Mouse (Mus musculus): Measurements from ENCODE around the gene Ppp2r5e.
A peak's percentile ranks its signal among the peaks of the same experiment; 100 is the strongest.

Ppp2r5e gene

DNA sequence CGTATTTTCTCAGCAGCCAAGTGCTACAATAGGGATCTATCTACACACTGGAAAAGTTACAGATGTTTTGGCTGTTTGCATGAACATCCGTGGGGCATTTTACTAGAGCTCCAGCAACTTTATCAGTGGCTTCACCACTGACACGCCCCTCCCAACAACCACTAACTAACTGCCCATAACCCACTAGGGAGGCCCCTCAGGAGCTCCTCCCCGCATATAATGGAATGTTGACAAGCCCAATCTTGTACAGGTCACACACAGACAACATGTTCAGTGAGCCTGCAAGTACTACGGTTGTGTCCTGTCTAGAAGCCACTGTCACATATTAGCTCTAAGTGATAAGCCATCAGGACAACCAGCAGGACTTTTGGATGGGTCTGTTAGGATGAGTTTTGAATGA lies 18.8 kb downstream of the Ppp2r5e start:
- no peak for DNase-seq (ENCODE audit: low read depth, low spot score)

DNA sequence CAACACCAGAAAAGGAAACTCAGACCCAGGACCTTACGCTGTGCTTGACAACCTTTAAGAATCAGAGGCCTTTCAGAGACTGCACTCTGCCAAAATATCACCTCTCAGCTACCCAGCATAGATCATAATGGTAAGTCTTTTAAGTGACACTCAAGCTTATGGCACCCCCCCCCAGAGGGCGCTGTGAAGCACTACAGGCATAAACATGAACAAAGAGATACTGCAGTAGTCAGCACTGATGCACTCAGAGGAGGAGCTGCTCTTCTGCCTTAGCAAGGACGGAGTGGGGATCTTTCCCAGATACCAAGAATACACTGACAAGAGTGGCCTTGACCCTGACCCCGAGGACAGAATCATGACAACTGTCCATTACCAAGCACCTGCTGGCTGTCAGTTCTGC lies 23.8 kb downstream of the Ppp2r5e start:
- DNase-seq (ENCODE audit: low read depth, low spot score) = no peak

DNA sequence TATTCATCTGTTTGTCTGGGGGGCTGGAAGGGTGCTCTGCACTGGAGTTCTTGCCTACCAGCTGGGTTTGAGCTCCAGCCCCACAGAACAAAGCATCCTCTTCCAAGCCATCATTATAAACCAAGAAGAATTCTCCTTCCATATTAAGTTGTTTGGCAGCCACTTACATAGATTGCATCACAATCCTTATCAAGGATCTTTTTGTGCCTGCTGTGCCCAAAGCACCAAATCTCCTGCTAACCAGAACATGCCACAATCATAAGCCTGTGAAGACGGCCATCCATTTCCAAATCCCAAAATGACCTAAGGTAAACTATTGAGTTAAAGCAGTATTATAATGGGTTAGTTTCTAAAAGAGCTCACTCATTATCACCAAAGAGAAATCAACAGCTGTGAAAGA lies 25.9 kb downstream of the Ppp2r5e start:
- DNase-seq (ENCODE audit: low read depth, low spot score) = no peak

DNA sequence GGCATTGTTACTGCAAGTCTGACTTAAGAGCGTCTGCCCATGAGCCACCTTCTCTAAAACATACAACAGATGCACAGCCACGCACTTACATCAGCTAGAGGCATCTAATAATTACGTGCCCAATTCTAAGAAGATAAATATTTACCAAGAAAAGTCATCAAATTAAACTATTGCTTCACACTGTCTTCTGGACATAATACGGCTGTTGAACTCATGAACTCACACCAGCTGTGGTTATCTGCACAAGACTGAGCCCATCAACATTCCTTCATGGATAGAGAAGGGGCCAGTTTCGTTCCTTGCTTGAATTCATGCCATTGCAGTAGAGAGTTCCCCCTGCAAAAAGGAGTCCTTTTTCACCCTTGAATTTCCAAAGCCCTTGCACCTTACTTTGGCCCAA lies 28.3 kb downstream of the Ppp2r5e start:
- no peak for DNase-seq (ENCODE audit: low read depth, low spot score)

DNA sequence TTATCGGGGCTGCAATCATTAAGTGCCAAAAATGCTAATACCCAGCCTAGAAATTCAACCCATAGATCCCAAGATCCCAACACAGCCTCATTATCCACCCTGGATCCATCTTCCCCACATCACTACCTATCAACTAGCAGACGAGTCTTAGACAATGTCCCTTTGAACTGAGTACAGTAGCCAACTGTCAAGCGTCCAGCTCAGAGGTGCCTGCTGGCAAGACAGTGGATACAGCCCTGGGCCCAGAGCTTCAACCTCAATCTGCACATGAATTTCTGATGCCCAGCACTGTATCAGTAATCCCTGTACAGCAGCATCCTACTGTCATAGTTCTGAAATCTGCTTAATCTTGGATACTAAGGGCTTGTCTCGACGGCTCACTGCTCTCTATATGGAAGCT lies 30.3 kb downstream of the Ppp2r5e start:
- DNase-seq (ENCODE audit: low read depth, low spot score) = no peak

DNA sequence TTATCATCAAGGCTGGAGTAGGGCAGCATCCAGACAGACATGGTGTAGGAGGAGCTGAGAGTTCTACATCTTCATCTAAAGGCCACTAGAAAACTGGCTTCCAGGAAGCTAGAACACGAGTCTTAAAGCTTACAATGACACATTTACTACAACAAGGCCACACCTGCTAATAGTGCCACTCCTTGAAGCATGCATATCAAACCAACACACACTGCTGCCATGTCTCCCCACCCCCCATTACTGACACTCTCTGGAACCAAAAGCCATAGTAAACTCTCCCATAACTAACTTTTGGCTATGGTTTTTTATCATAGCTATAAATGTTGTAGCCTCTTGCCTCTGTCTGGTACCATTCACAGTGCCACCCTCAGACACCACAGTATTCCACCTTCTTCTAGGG lies 31.5 kb downstream of the Ppp2r5e start:
- no peak for DNase-seq (ENCODE audit: low read depth, low spot score)

DNA sequence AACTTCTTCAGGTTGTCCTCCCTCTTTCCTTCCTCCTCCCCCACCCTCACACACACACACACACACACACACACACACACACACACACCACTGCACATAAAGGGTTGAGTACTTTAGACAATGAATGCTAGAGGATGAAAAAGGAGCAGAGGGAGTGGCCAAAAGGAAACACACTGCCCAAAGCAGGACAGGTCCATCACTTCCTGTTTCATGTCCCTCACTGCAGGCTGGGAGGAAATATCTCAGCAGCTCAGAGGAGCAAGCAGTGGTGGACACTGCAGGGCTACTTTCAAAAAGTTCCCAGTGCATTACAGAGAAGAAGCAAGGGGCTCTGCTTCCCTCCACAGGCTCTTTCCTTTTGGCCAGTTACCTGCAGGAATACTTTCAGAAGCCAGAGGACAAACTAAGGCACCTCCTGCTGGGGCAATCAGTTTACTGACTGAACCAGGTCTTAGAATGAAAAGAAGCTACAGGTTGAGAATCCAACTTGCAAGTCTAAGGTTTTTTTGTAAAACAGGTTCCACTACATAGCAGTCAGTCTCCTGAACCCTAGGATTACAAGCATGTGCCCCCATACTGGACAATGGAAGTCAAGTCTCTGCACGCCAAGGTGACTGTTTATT lies 32.9 kb downstream of the Ppp2r5e start:
- no peak for DNase-seq (ENCODE audit: low read depth, low spot score)

DNA sequence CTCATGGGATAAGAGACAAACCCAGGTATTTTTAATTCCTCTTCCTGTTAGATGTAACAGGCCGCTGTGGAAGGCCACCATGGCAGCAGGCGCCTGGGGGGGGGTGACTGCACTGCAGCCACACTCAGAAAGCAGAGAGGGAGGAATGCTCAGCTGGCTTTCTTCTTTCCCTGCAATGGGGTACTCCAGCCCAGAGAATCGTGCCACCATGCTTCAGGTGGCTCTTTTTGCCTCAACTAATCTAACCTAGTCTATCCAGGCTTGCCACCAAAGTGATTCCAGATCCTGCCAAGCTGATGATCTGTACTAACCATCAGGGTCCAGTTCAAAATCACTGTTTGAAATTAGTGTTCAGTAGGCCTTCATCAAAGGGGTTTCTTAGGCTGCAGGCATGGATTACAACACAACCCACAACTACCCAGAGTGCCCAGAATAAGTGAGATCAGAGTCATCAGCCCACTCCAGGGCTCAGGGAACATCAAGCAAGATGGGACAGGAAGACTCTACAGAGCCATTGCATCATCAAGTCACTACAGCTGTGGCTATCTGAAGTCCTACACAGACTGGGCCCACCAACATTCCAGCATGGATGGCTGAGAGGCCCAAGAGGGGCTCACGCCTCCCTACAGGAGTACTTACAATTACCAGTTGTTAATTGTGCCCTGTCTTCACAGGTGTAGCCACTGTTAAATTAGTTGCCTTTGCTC lies 35.2 kb downstream of the Ppp2r5e start:
- no peak for DNase-seq (ENCODE audit: low read depth, low spot score)

DNA sequence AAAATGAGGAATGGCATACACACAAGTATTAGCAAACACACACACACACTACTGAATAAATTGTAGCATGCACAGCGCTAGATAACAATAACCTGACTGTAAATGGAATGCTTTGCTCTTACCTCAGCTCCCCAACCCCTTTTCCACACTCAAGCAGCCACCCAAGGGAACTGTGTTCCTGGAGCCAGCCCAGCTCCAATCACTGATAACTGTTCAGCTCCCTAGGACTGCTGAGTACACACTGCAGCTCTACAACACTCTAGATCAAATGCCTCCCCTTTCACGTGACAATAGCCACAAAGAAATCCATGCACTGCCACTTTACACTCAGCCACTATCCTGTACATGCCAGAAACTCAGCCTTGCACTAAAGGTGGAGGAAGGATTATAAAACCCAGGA lies 36.8 kb downstream of the Ppp2r5e start:
- DNase-seq (ENCODE audit: low read depth, low spot score) = no peak

DNA sequence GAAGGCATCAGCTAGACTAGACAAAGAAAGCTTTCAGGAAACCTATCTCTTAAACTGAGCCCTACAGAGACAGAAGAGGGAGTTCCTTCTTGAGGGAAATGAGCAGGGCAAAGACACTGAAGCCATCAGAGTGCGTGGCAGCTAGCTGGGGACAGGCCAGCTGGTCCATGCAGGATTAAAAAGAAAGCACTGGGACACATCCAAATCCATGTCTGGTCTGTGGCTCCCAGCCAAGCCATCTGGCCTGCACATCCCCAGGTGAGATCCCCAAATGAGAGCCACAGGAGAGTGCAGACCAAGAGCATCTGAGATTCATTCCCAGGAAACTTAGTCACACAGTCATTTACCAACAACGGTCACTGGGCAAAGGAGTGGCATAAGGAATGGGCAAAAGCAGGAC lies 38.2 kb downstream of the Ppp2r5e start:
- DNase-seq (ENCODE audit: low read depth, low spot score) = peak; percentile 25

DNA sequence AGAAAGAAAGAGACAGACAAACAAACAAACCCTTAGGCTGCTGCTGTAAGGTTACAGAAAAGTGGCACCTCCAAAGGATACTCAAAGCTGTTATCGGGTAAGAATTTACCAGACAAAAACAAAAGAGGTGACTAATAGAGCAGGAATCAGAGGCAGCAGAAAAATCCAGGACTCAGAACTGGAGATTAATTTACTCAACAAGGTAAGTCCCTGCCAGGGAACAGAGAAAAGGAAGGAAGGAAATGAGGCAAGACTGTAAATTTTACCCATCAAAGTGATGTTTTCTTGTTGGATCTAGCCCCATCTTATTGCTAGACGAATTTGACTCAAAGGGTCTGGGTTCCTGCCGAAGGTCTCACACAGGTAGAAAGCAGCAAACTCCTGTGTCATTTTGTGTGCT lies 41.0 kb downstream of the Ppp2r5e start:
- no peak for DNase-seq (ENCODE audit: low read depth, low spot score)

DNA sequence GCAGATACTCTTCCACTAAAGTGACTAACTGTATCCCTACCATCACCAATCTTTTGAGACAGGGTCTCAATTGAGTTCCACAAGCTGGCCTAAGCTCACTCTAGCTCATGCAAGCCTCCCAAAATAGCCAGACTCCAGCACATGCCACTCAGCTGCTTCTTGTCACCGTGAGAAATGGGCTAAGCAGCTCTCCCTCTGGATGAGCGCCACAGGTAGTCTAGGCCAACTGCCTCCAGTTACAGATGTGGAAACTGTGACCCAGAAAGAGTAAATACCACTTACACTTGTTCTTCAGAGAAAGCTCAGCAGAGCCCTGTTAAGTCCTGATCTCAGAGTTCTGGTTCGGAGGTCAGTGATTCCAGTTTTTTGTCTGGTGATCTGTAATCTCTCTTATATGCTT lies 43.7 kb downstream of the Ppp2r5e start:
- no peak for DNase-seq (ENCODE audit: low read depth, low spot score)

DNA sequence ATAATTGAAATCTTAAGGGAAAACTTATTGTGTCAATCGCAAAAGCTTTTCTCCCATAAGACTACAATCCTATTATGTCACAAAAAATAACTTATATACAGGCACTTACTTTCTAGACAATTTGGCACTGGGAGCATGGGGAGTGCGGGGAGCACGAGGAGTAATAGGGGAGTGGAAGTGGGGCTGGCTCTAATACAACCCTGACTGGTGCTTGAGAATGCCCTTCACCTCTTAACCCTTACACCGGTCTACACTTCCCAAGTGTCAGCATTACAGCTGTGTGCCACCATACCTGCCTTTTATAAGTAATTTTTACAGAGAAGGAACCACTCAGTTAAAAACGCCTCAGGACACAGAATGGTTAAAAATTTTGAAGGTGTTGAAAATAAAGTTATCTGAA lies 44.4 kb downstream of the Ppp2r5e start:
- DNase-seq (ENCODE audit: low read depth, low spot score) = no peak

DNA sequence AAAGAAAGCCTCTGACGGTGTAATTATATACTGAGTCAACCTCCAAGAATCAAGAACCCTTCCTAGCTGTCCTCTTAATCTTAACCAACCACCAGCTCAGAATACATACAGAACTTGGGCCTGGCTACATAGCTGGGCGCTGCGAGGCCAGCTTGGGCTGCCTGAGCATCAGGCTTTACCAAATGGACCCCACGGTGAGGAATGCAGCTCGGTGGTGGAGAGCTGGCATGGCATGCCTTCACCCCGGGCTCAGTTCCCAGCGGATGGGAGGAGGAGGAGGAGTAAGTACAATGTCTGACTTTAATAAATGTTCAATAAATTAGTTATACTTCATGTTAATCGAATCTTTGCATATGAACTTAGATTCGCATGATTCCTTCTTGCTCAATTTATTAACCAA lies 47.0 kb downstream of the Ppp2r5e start:
- DNase-seq (ENCODE audit: low read depth, low spot score) = no peak

DNA sequence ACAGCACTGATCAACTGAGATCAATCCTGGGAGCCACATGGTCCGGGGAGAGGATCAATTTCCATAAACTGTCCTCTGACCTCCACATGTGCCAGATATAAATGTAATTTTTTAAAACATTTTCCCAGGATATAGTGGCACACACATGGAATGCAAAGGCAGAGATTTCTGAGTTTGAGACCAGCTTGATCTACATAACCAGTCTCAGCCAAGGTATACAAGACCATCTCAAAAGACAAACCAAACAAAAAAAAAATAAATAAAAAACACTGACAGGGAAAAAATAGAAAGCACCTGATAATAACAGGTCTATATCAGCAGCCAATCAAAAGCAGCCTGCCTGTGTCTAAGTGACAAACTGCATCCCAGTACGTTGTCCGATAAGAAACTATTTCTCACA lies 48.9 kb downstream of the Ppp2r5e start:
- no peak for DNase-seq (ENCODE audit: low read depth, low spot score)

DNA sequence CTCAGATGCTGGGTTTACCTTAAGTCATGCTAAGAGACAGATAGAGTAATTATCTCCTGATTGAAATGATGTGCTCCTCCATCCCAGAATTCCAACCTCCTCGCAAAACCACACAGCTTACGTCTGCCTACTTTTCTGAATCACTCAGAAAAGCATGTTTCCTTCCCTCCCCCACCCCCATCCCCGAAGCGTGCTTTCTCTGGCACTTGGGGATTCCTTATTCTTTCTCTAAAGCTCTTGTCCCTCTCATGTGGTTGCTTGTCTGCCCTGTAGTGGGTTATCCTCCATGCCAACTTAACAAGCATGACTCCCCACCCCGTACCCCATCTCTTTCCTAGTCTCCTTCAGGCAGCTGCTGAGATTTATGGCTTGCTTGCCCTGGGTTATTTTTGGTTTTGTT lies 49.8 kb downstream of the Ppp2r5e start:
- no peak for DNase-seq (ENCODE audit: low read depth, low spot score)

DNA sequence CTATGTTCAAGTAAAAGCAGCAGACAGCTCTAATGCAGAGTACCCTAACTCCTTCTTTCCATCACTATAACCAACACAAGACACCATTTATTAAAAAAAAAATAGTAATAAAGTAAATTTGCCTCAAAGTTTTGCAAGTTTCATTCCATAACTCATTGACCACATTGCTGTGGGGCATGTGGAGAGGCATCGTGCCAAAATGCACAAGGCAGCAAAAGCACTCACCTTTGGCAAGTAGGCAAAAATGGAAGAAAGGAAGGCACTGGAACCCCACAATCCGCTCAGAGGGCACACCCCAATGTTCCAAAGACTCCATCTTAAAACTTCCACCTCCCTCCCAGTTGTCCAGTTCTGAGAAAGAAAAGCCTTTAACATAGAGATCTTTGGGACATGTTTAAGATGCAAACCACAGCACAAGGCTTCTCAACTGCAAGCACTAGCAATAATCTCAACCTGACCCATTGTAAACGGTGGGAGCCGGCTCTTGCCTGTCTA lies 50.6 kb downstream of the Ppp2r5e start:
- no peak for DNase-seq (ENCODE audit: low read depth, low spot score)

DNA sequence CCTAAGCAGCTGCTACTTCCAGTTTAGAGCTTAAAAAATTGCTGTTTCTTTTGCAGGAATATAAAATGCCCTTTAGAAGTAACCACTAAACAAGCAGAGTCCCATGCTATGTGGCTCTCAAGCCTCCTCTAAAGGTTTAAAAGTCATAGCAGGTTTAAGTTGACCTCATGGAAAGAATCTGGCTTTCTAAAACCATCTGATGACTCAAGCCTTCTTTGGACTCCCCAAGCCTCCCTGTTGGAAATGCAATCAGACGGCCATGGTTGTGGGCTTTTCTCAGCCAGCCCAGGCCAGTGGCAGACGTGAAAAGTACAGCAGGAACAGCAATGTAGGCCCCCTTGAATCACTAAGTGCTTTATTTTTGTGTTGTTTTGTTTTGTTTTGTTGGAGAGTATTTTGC lies 51.4 kb downstream of the Ppp2r5e start:
- no peak for DNase-seq (ENCODE audit: low read depth, low spot score)

DNA sequence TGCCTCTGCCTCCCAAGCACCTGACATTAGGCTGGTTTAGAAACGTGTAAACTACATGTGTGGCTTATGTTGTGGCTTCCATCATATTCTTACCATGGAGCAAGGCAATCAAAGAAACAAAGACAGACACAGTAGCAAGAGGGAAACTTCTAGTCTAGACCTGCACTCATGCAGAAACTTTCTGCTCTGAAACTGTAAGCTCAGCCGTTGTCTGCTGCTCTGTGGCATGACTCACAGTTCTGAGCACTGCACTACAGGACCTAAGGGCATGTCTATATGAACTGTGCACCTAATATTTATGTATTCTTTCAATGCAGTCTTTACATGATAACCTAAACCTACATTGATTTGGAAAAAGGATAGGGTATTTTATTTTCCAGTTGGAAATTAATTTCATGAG lies 51.8 kb downstream of the Ppp2r5e start:
- DNase-seq (ENCODE audit: low read depth, low spot score) = no peak

DNA sequence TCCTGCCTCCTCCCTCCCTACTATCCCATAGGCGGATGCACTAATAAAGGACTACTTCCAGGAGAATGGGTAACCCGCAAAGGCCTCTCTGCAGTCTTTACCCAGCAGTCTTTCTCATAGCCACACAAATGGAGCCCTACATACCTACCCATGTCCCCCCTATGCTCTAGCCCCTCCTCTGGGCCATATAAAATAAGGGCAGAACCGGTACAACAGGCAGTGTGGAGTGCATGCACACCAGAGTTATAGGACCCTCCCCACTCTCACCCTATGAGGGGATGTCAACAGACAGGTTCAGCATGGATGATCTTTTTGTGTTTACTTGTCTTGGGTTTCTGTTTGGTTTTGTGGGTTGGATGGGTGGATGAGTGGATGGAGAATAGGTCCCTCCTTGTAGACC lies 52.7 kb downstream of the Ppp2r5e start:
- DNase-seq (ENCODE audit: low read depth, low spot score) = no peak

DNA sequence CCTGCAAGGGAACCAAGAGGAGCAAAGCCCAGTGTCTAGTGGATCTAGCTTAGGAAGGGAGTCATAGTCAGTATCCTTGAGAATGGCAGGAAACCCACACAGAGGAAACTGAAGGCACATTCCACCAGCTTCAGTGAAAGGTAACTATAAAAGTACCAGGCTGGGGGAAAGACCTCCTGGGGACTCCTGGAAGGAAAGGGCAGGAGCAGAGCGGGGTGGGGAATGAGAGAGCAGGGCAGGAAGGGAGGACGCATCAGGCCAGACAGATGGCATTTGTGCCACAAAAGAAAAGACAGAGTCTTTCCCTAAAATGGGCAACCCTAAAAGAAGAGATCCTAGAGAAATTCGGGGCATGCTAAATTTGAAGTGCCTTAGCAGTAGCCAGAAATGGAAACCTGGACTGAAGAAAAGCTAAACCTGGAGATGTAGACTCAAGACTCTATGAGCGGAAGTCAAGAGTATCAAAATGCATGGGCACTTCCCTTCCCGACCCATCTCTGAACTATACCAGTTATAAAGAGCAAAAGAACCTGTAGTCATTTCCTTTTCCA lies 55.3 kb downstream of the Ppp2r5e start:
- DNase-seq (ENCODE audit: low read depth, low spot score) = no peak

DNA sequence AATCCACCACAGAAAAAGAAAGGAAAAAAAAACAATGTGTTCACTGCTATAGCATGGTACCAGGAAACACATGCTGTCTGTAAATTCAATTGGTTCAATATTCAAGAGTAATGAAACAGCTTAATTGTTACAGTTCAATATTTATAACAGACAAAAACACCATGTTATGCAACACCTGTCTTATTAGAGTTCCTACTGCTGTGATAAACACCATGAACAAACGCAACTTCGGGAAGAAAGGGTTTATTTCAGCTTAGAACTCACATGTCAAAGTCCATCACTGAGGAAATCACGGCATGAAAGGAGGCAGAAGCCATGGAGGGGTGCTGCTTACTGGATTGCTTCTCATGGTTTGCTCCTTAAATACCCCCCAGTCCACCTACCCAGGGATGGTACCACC lies 56.8 kb downstream of the Ppp2r5e start:
- no peak for DNase-seq (ENCODE audit: low read depth, low spot score)

DNA sequence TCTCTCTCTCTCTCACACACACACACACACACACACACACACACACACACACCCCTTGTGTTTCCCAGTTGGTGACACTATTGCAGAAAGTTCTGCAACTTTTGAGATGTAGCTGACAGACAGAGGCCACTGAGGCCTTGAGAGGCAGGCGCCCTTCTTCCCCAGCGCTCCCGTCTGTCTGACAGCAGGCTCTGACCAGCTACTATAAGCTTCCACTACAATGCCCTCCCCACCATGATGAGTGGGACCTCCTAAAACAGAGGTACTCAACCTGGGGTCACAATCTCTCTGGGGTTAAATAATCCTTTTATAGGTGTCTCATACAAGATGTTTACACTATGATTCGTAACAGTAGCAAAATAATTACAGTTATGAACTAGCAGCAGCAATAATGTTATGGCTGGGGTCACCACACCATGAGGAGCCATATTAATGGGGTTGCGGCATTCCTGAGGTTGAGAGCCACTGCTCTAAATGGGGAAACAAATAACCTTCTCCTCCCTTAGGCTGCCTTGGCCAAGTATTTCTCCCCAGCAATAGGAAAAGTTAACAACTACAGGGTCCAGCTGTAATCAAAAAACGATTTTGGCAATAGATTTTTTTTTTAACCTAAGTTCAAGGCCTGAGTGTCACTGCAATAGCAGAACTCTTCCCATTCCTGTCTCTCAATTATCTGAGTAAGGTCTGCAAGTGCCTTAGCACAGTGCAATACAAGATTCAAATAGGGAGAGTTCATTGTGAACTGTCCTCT lies 58.2 kb downstream of the Ppp2r5e start:
- no peak for DNase-seq (ENCODE audit: low read depth, low spot score)
